ENCODE assay signal across 8 mouse cellular contexts in the genomic region with DNA sequence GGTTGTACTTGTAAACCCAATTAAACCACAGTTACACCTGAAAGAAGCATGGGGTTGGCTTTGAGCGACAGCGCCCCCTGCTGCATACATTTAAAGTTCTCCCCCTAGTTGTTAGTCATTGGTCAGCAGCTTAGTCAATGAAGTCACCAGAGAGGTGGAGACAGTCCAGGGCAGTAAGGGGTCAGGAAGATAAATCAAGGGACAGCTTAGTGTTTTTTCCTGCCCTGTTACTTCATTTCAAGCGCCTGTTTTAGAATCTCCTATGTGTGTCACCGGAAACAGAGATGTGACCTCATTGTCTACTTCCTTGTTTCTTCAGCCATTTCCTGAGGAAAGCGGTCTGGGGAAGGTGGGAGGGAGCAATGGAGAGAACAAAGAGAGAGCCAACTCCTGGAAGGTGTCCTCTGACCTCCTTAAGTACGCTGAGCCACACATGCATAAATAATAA. TPM values are rescaled to one million over a fixed set of nuclear protein-coding genes. Genes with fewer than 3 reads are reported as not detected.
DNase-seq lines count a peak whose midpoint lies in the region; ATAC-seq and TF ChIP-seq lines count a peak whose summit lies in the region.
"Had no signal": no experiment of that assay in that cellular context is flagged by ENCODE, and none has a peak within 500 bp of the region (broad histone marks: within the 10 kb centered on the region; RNA-seq: fewer than 3 reads in every experiment).

No protein-coding gene starts in this region.

- H3K27me3 ChIP-seq in intestine, embryonic 15.5 days (replicated peaks), result no peaks in the 10 kb centered on the region
- H3K27me3 ChIP-seq in liver, postnatal 0 days (ENCODE audit: insufficient read depth, low read length), result no peaks in the 10 kb centered on the region

- H3K4me3 ChIP-seq in intestine, embryonic 15.5 days (replicated peaks), result no peak overlapping the region
- no peak overlapping the region for H3K4me3 ChIP-seq in liver, postnatal 0 days (ENCODE audit: low read depth, low read length)

- H3K36me3 ChIP-seq in intestine, embryonic 15.5 days, result no peaks in the 10 kb centered on the region
- H3K36me3 ChIP-seq in liver, postnatal 0 days (replicated peaks; ENCODE audit: insufficient read depth, low read length), result no peaks in the 10 kb centered on the region

- peak; percentile 90 for TF ChIP-seq CTCF in liver, postnatal 0 days (IDR thresholded peaks at IDR 0.05; ENCODE audit: low read depth)

- ATAC-seq in intestine, embryonic 15.5 days, result peak; percentile 50
- ATAC-seq in liver, postnatal 0 days, result peak; percentile 77

- no peak overlapping the region for H3K9ac ChIP-seq in intestine, embryonic 15.5 days
- no peak overlapping the region for H3K9ac ChIP-seq in liver, postnatal 0 days (replicated peaks)

- H3K4me2 ChIP-seq in intestine, embryonic 15.5 days (replicated peaks), result no peak overlapping the region
- H3K4me2 ChIP-seq in liver, postnatal 0 days (ENCODE audit: low read depth, low read length), result no peak overlapping the region

- no peaks in the 10 kb centered on the region for H3K9me3 ChIP-seq in intestine, embryonic 15.5 days
- no peaks in the 10 kb centered on the region for H3K9me3 ChIP-seq in liver, postnatal 0 days (ENCODE audit: low read length)

- DNase-seq in 3T3-L1 (ENCODE audit: low read depth, low spot score), result peak; percentile 88
- DNase-seq in B cell, adult 2 months, result peak; percentile 84
- DNase-seq in adrenal gland, postnatal 36 days, result peak; percentile 86 to 89
- peak; percentile 71 for DNase-seq in forelimb bud, embryonic 11.5 days (ENCODE audit: low read depth, low spot score)
- peak; percentile 83 for DNase-seq in liver, postnatal 0 days
- peak; percentile 59 to 82 for DNase-seq in spleen, postnatal 10 days (ENCODE audit: low spot score in 2 of 2)

- peaks cover 7% of the 10 kb centered on the region; the same call in 1 of the 2 replicates for H3K4me1 ChIP-seq in intestine, embryonic 15.5 days (replicated peaks)
- H3K4me1 ChIP-seq in liver, postnatal 0 days (ENCODE audit: insufficient read depth), result peaks cover 5% of the 10 kb centered on the region; the same call in 1 of the 2 replicates

- H3K27ac ChIP-seq in intestine, embryonic 15.5 days, result no peak overlapping the region
- H3K27ac ChIP-seq in liver, postnatal 0 days (ENCODE audit: low read depth), result peak overlapping the region; percentile 46; the same call in 1 of the 2 replicates

- peak; percentile 65; the same call in 1 of the 2 replicates for TF ChIP-seq EP300 in liver, postnatal 0 days (IDR thresholded peaks at IDR 0.05; ENCODE audit: low read depth)

- 19% methylated on average over 6 of the region's 6 CpGs for WGBS in intestine, embryonic 15.5 days
- 14% methylated on average over 6 of the region's 6 CpGs for WGBS in liver, postnatal 0 days (ENCODE audit: insufficient replicate concordance)

RNA-seq across cellular contexts. Expression of a gene that starts 2.0 kb away (rescaled TPM):
- 10 to 100 TPM; 24.6 to 25.3 TPM for total RNA-seq in adrenal gland, postnatal 36 days (2021)
- 60.4 and 61.2 TPM in 2 replicates for polyA plus RNA-seq in intestine, embryonic 15.5 days (2015; fragmentation: Nextera tagmentation; extraction: Ambion mirVana)
- 13.7 and 13.8 TPM in 2 replicates for polyA plus RNA-seq in liver, postnatal 0 days (2015; fragmentation: Nextera tagmentation; extraction: Ambion mirVana)

RNA-seq across cellular contexts. Expression of a gene that starts 28.1 kb away (rescaled TPM):
- 100 to 1,000 TPM; 207 to 252 TPM for total RNA-seq in adrenal gland, postnatal 36 days (2021)
- polyA plus RNA-seq in intestine, embryonic 15.5 days (2015; fragmentation: Nextera tagmentation; extraction: Ambion mirVana), result 338 and 390 TPM in 2 replicates
- polyA plus RNA-seq in liver, postnatal 0 days (2015; fragmentation: Nextera tagmentation; extraction: Ambion mirVana), result 141 and 155 TPM in 2 replicates

RNA-seq across cellular contexts. Expression of a gene that starts 49.2 kb away (rescaled TPM):
- total RNA-seq in adrenal gland, postnatal 36 days (2021), result not detected
- not detected in 2 replicates for polyA plus RNA-seq in intestine, embryonic 15.5 days (2015; fragmentation: Nextera tagmentation; extraction: Ambion mirVana)
- polyA plus RNA-seq in liver, postnatal 0 days (2015; fragmentation: Nextera tagmentation; extraction: Ambion mirVana), result not detected in 2 replicates
- total RNA-seq: layer of hippocampus, adult 18-20 months had no signal

RNA-seq across cellular contexts. Expression of a gene that starts 50.2 kb away (rescaled TPM):
- total RNA-seq in adrenal gland, postnatal 36 days (2021), result 10 to 100 TPM; 73.3 to 74.2 TPM
- polyA plus RNA-seq in intestine, embryonic 15.5 days (2015; fragmentation: Nextera tagmentation; extraction: Ambion mirVana), result 43.6 and 43.7 TPM in 2 replicates
- polyA plus RNA-seq in liver, postnatal 0 days (2015; fragmentation: Nextera tagmentation; extraction: Ambion mirVana), result 12.5 and 13.5 TPM in 2 replicates

RNA-seq across cellular contexts. Expression of a gene that starts 50.9 kb away (rescaled TPM):
- 100 to 1,000 TPM; 142 to 148 TPM for total RNA-seq in adrenal gland, postnatal 36 days (2021)
- polyA plus RNA-seq in intestine, embryonic 15.5 days (2015; fragmentation: Nextera tagmentation; extraction: Ambion mirVana), result 188 and 231 TPM in 2 replicates
- 104 and 106 TPM in 2 replicates for polyA plus RNA-seq in liver, postnatal 0 days (2015; fragmentation: Nextera tagmentation; extraction: Ambion mirVana)
